Comparison of ENCODE assay signal across 17 mouse cellular contexts in genomic region chr13:40922311-40922877, GRCm38 (mm10).
DNase-seq lines count a peak whose midpoint lies in the region; ATAC-seq and TF ChIP-seq lines count a peak whose summit lies in the region.
"Had no signal": no experiment of that assay in that cellular context is flagged by ENCODE, and none has a peak within 500 bp of the region (broad histone marks: within the 10 kb centered on the region; RNA-seq: fewer than 3 reads in every experiment).

No protein-coding gene starts in this region.

- no peak for TF ChIP-seq CTCF in lung, postnatal 0 days (IDR thresholded peaks at IDR 0.05)
- TF ChIP-seq CTCF in lung, adult 2 months (IDR thresholded peaks at IDR 0.05; ENCODE audit: insufficient read depth, low read length), result no peak
- no peak for TF ChIP-seq CTCF in bone marrow, adult 2 months (IDR thresholded peaks at IDR 0.05; ENCODE audit: control insufficient read depth, insufficient read depth, low read length)

- no peak overlapping the region for H3ac ChIP-seq in myocyte (ENCODE audit: control insufficient read depth, insufficient read length)

- H3K9ac ChIP-seq in lung, postnatal 0 days (replicated peaks; ENCODE audit: low read depth), result no peak overlapping the region
- H3K9ac ChIP-seq: forebrain, embryonic 12.5 days; heart, embryonic 15.5 days; liver, embryonic 14.5 days had no signal

- H3K4me3 ChIP-seq in lung, postnatal 0 days (ENCODE audit: low read depth, low read length), result no peak overlapping the region
- no peak overlapping the region for H3K4me3 ChIP-seq in lung, adult 2 months (replicated peaks; ENCODE audit: extremely low read depth, low read depth, low read length)
- H3K4me3 ChIP-seq in bone marrow, adult 2 months (replicated peaks; ENCODE audit: control insufficient read depth, low read depth, low read length), result peak overlapping the region; percentile 2
- no peak overlapping the region for H3K4me3 ChIP-seq in myocyte
- H3K4me3 ChIP-seq: forebrain, embryonic 12.5 days; heart, embryonic 15.5 days had no signal

- H3K27me3 ChIP-seq in lung, postnatal 0 days (replicated peaks; ENCODE audit: insufficient read depth, low read length), result no peaks in the 10 kb centered on the region
- no peaks in the 10 kb centered on the region for H3K27me3 ChIP-seq in myocyte (ENCODE audit: control insufficient read depth, insufficient read depth, insufficient read length)

- no peaks in the 10 kb centered on the region for H3K9me3 ChIP-seq in lung, postnatal 0 days (ENCODE audit: low read length)
- H3K9me3 ChIP-seq: forebrain, embryonic 12.5 days; heart, embryonic 15.5 days had no signal

- TF ChIP-seq EP300 in lung, postnatal 0 days (IDR thresholded peaks at IDR 0.05), result no peak

- TF ChIP-seq POLR2A in lung, adult 2 months (IDR thresholded peaks at IDR 0.05; ENCODE audit: borderline replicate concordance, extremely low read depth, low read depth, low read length), result no peak
- no peak for TF ChIP-seq POLR2A in bone marrow, adult 2 months (IDR thresholded peaks at IDR 0.05; ENCODE audit: borderline replicate concordance, control insufficient read depth, low read depth, low read length)
- no peak for TF ChIP-seq POLR2A in myocyte (IDR thresholded peaks at IDR 0.05; ENCODE audit: insufficient read length, low read depth)

- WGBS in lung, postnatal 0 days, result 73% methylated on average over 11 of the region's 11 CpGs
- WGBS in lung, adult 2 months, result 75% methylated on average over 11 of the region's 11 CpGs
- WGBS in bone marrow, adult 2 months, result 4% methylated on average over 11 of the region's 11 CpGs

- ATAC-seq in lung, postnatal 0 days, result no peak
- ATAC-seq: intestine, embryonic 16.5 days had no signal

- H3K4me1 ChIP-seq in lung, postnatal 0 days (ENCODE audit: insufficient read depth, low read depth, low read length), result peaks cover 9% of the 10 kb centered on the region
- peaks cover 6% of the 10 kb centered on the region for H3K4me1 ChIP-seq in lung, adult 2 months (ENCODE audit: control insufficient read depth, insufficient read depth, low read length)
- H3K4me1 ChIP-seq in bone marrow, adult 2 months (ENCODE audit: control insufficient read depth, insufficient read depth, low read length), result peaks cover 4% of the 10 kb centered on the region; the same call in 1 of the 2 replicates

- intact Hi-C loops in left cerebral cortex, postnatal 36 days (cut with DNase I), result no loop called here

- H3K79me2 ChIP-seq in myocyte (ENCODE audit: control insufficient read depth, insufficient read depth), result peaks cover 39% of the 10 kb centered on the region

- H3K4me2 ChIP-seq in lung, postnatal 0 days (replicated peaks; ENCODE audit: low read depth, low read length), result no peak overlapping the region; the same call in 1 of the 2 replicates
- peak overlapping the region; percentile 26 for H3K4me2 ChIP-seq in myocyte (ENCODE audit: low read depth)
- H3K4me2 ChIP-seq: forebrain, embryonic 12.5 days; heart, embryonic 15.5 days had no signal

- no peaks in the 10 kb centered on the region for H3K36me3 ChIP-seq in lung, postnatal 0 days (ENCODE audit: insufficient read depth, low read length)
- H3K36me3 ChIP-seq in myocyte (ENCODE audit: control insufficient read depth, insufficient read depth), result no peaks in the 10 kb centered on the region
- H3K36me3 ChIP-seq: forebrain, embryonic 12.5 days; heart, embryonic 15.5 days had no signal

- DNase-seq in lung, postnatal 0 days (ENCODE audit: low spot score), result no peak
- DNase-seq in lung, adult 2 months, result no peak
- DNase-seq in thymus, postnatal 36 days, result peak; percentile 29 to 49
- no peak for DNase-seq in frontal cortex, postnatal 25 days (ENCODE audit: low spot score in 2 of 2)
- no peak for DNase-seq in left cerebral cortex, postnatal 36 days (ENCODE audit: low spot score in 2 of 2)
- DNase-seq in urinary bladder, adult 18-20 months (ENCODE audit: low spot score in 2 of 2), result no peak
- DNase-seq: adrenal gland, adult 2 months; cerebellum, adult 11-12 months; embryo, embryonic 11 days; heart, adult 18-20 months; kidney, postnatal 10 days had no signal

- H3K27ac ChIP-seq in lung, postnatal 0 days (ENCODE audit: low read length), result 0 out of 2 replicates have a peak overlapping the region, but pooled peaks have one; percentile 52
- peak overlapping the region; percentile 77 for H3K27ac ChIP-seq in bone marrow, adult 2 months (ENCODE audit: control insufficient read depth, insufficient read depth, low read depth, low read length, poor library complexity)
- H3K27ac ChIP-seq: forebrain, embryonic 12.5 days; heart, embryonic 15.5 days; liver, embryonic 14.5 days had no signal

TF ChIP-seq in myocyte, 11 proteins besides CTCF, POLR2A, EP300 and RAD21:
- TF ChIP-seq USF1 (IDR thresholded peaks at IDR 0.05; ENCODE audit: low read depth) (no peak), REST (IDR thresholded peaks at IDR 0.05; ENCODE audit: insufficient read depth, insufficient read length) (no peak), MYOD1 (IDR thresholded peaks at IDR 0.05; ENCODE audit: control insufficient read depth in 1 of 3, insufficient read length in 2 of 3, low read depth in 2 of 3) (no peak), E2F4 (IDR thresholded peaks at IDR 0.05; ENCODE audit: insufficient read depth) (no peak), TCF3 (IDR thresholded peaks at IDR 0.05; ENCODE audit: insufficient read length, low read depth) (no peak), SRF (IDR thresholded peaks at IDR 0.05; ENCODE audit: control insufficient read depth, insufficient read length, low read depth) (no peak), MYOG (IDR thresholded peaks at IDR 0.05; ENCODE audit: control insufficient read depth in 1 of 3, insufficient read depth in 1 of 3, insufficient read length in 2 of 3, low read depth in 2 of 3) (no peak), POLR2AphosphoS2 (IDR thresholded peaks at IDR 0.05; ENCODE audit: insufficient read length, low read depth) (no peak)

Comparison
In these comparisons a context has a peak if more than half of its experiments do, and no peak if none do; other contexts are left out.
1. DNase-seq: peak in thymus, postnatal 36 days (2 of 2); none in lung, postnatal 0 days (single experiment), lung, adult 2 months (single experiment), frontal cortex, postnatal 25 days (0 of 2), left cerebral cortex, postnatal 36 days (0 of 2) and urinary bladder, adult 18-20 months (0 of 2).